Mouse (Mus musculus) retina, embryonic 14.5 days (tissue): ENCODE results near the gene Utp11.
A peak's percentile ranks its signal among the peaks of the same experiment; 100 is the strongest.
"Not testable (repeated sequence)": the region's sequence is repeated elsewhere in the genome, so short reads cannot be mapped to it uniquely, and the experiment has no call there.

ENCODE experiments used
- DNase-seq: peaks from one replicate; pipeline ENCODE4 v3.0.0-alpha.2; 2015; ENCODE audit warnings: low spot score

Gene Utp11

DNA sequence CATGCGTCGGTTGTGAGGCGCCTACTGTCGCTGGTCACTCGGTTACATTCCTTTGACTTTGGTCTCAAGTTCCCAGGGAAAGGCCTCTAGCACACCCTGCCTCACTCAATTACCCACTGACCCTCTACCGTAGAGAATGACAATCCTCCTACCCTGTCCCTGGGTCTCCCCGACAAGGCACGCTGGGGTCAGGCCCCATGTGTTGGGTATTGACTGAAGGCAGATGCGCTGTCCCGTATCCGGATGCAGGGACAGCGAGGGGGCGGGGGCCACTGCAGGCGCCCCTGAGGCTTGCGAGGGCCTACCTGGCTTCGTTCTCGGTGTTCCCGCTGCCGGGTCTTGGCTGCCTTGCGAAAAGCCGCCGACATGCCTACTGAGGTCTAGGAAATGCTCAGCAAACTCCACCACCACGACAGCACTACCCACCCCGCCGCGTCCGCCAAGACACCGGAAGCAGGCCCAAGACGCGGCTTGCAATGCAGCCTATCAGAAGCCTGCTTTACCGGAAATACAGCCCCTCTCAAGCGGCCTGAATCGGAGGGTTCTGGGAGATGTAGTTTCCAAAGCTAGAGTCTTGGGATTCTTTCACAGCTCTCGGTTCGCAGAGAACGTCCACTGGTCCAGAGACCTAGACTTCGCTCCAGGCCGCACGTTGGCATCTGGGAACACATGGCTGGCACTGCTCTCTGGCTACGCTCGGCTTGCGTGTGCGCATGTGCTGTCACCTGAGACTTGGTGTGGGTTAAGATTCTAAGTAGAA is at the start of gene Utp11:
Gene Utp11 (minus strand): TSS at position 466 of the 760 bp plus-strand sequence.
- DNase-seq, result peak; percentile 92

DNA sequence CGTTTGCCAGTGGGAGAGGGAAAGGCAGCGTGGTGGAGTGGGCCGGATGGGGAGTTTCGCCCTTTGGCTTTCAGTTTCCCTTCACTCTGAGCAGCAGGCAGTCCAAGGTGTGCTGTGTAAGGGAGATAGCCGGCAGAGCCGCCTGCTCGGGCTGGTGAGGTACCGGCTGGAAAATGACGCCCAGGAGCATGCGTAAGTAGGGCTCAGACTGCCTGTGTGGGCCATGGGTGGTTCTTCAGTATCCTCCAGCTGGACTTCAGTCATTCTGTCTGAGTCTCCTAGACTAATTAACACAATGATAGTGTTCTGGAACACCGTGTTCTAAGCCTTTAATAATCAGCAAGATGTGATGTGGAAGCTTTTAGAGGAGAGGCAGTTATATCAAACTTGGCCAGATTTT is 49.4 kb upstream of the Utp11 start:
- no peak for DNase-seq

- DNase-seq, result peak; percentile 78
Measured at GRCm38 (mm10) chr4:124741376-124742343, 48.3 kb upstream of the Utp11 start, which contains the start of gene Inpp5b. TSS of gene Inpp5b (plus strand) at chr4:124741850.

DNA sequence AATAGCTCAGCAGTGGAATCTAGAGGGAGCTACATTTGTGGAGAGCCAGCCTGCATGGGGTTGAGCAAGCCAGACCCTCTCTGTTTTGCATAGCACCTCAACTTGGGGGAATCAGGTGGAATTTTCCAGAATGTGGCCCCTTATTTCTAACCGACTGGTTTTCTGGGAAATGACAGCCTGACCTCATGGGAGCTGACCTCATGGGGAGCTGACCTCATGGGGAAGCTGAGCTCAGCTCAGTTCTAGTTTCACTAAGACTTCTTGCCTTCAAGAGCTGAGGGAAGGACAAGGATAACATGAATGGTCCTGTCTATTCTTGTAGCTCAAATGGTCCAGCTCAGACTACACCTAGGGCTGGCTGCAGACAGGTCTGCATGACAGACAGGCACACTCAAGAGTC is 45.4 kb upstream of the Utp11 start:
- no peak for DNase-seq

DNA sequence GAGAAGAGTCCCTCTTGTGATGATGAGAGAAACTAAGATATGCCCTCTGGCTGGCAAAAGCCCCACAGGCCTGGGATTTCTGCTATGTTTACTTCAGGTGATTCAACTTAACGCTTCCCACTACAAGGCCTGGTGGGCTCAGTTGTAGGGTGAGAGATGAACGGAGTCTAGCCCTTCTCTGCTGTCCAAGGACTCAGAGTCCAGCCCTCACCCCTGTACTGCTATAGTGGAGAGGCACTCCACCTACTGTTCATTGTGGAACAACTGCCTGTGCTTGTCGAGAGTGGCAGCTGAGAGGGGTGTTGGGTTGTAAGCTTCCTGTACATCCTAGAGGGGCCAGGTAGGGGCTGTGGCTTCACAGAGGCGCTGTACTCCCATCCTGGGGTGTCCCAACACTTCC is 44.6 kb upstream of the Utp11 start:
- DNase-seq, result no peak

GRCm38 (mm10) chr4:124737486-124737885 is 44.1 kb upstream of the Utp11 start:
- DNase-seq, result no peak

DNA sequence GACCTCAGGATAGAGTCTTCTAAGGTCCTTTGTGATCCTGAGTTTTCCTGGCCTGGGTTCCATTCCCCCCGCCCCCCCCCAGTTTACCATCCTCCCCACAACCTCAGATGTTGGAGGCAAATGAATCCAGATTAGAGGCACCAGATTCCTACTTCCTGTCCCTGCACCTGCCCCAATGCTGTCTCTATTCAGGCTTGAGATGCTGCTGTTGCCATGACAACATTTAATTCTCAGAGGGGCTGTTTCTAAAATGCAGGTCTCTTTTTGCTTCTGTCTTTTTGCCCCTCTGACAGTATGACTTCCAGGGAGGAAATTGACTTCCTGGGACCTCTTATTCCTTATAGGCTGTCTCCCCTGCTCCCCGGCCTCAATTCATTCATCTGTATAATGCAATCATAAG is 43.6 kb upstream of the Utp11 start:
- DNase-seq, result peak; percentile 16

DNA sequence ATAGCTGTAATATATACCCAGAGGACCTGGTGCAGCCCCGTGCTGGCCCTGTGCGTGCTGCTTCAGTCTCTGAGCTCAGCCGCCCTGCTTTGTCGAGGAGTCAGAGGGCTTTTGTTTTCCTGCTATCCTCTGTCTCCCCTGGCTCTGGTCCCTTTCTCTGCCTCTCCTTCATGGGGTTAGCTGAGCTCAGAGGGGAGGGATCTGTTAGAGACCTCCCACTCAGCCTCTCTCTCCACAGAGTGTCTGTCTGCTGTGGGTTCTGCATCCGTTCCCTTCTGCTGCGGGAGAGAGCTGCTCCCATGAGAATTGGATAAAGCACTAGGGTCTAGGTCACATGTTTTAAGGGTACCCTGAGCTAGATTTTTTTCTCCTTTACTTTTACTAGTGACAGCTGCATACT is 32.7 kb upstream of the Utp11 start:
- DNase-seq, result no peak

- no peak for DNase-seq
Measured at GRCm38 (mm10) chr4:124719101-124719500, 25.7 kb upstream of the Utp11 start.

DNA sequence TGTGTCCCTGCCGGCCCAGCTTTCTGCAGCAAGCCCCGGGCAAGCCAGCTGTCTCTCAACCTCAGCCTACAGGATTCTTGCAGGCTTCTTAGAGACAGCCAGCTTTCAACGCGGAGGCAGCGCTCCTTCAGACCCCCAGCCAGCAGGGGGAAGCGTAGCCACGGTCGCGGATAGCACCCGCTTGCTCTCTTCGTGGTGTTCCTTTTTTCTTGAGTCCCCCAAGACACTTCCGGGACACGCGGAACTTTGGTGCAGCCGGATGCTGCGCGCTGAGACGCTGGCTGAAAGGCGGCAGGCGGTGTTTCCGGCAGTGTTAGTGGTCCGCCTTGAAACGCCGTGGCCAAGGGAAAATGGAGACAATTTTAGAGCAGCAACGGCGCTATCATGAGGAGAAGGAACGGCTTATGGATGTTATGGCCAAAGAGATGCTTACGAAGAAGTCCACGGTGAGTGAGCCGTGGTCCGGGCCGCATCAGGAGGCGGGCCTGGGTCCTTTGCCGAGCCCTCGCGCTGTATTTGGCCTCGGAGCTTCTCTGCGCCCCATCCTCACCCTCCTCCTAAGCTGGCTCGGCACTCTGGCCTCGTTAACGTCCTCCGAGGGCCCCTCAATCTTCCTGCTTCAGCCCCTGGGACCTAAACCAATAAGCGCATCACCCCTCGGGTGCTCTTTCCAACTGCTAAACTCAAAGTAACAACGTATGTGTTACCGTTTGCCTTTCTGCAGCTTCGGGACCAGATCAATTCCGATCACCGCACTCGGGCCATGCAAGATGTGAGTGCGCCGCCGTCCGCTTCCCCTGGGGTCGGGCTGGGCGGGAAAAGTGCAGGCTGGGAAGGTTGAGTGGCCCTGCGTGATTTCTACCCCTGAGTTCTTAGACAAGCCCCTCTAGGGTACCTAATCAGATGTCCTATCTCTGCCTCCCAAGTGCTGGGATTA is 21.4 kb upstream of the Utp11 start, which contains the start of gene Sf3a3:
Gene Sf3a3 (plus strand): TSS at position 232 of the 937 bp plus-strand sequence.
- DNase-seq, result peak; percentile 99

DNA sequence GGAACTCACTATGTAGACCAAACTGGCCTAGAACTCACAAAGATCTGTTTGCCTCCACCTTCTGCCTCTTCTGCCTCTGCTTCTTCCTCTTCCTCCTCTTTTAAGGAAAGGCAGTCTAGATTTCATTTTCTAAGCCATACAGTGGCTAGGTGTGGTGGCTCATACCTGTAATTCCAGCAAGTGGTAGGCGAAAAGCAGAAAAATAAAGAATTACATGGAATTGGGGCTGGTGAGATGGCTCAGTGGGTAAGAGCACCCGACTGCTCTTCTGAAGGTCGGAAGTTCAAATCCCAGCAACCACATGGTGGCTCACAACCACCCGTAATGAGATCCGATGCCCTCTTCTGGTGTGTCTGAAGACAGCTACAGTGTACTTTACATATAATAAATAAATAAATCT is 20.4 kb upstream of the Utp11 start:
- not testable (repeated sequence) for DNase-seq

- DNase-seq, result no peak
Measured at GRCm38 (mm10) chr4:124712618-124713017, 19.2 kb upstream of the Utp11 start.

GRCm38 (mm10) chr4:124710776-124711291 is 17.4 kb upstream of the Utp11 start:
- peak; percentile 76 for DNase-seq

DNA sequence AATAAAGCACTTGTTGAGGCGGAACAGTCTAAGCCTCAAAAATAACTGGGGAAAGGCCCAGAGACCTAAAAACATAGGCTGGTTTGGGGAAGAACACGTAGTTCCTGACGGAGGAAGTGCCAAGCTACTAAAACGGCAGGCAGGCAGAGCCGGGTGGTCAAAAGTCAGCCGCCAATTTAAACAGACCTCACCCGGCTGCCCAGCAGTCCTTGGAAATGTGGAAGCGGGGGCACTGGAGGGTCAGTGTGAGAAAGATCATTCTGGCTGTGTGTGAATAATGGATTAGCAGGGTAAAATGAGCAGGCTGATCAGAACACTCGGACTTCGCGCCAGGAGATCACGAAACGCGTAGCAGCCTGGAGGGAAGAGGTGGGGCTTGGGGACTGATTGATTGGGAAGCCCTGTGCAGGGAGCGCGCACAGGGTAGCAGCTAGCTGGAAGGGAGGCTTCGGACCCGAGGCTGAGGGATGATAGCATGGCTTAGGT is 16.6 kb upstream of the Utp11 start:
- no peak for DNase-seq

DNA sequence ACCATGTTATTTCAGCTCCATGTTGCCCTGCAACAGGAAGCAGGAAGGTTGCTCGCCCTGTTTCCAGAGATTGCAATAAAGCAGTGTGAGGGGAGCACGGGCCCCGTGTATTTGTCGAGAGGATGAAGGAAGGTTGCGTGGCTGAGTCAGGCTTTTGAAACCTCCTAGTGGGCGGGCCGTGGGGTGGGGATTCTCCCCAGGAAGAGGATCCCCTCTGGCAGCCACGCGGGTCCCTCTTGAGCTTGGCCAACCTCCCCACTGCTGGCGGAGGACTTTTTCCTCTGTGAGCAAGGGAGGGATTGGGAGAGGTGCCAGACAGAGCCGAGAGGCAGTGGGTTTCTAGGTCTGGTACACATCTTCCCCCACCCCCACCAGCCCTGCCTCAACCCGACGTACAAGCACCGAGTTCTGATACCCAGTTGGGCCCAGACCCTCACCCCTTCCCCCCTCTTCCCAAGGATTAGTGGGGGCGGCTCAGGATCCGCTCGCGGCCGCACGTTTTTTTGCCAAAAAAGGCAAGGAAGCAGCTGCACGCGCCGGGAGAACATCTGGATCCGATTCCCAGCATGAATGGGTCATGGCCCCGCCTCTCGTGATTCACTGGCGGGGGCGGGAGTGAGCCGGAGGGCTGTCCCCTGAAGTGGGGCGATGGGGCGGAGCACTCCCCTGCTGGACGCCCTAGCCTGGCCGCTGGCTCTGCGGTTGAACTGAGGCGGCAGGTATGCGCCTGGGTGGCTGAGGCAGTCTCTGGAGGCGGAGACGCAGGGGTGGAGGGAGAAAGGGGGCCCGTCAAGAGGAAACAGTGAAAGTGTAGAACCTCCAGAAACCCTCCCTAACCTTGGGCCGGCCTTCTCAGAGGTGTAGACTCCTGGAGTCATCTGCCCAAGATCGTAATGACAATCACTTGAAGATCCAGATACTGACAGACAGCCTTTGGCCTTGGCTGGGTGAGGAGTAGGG is 15.4 kb upstream of the Utp11 start:
- peak; percentile 65 for DNase-seq

DNA sequence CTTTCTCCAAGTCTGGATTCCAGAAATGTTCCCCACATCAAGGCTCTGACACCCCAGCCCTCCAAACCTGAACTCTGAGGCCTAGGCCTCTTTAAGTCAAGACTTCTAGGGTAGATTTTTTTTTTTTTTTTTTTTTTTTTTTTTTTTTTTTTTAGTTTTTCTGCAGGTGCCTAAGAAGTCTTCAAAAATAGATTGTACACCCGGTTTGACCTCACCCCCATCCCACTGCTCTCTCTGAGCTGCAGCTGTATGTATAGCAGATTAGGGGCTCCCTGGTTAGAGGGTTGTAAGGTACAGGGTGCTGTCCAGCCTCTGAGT is 14.8 kb upstream of the Utp11 start:
- DNase-seq, result not testable (repeated sequence)

DNA sequence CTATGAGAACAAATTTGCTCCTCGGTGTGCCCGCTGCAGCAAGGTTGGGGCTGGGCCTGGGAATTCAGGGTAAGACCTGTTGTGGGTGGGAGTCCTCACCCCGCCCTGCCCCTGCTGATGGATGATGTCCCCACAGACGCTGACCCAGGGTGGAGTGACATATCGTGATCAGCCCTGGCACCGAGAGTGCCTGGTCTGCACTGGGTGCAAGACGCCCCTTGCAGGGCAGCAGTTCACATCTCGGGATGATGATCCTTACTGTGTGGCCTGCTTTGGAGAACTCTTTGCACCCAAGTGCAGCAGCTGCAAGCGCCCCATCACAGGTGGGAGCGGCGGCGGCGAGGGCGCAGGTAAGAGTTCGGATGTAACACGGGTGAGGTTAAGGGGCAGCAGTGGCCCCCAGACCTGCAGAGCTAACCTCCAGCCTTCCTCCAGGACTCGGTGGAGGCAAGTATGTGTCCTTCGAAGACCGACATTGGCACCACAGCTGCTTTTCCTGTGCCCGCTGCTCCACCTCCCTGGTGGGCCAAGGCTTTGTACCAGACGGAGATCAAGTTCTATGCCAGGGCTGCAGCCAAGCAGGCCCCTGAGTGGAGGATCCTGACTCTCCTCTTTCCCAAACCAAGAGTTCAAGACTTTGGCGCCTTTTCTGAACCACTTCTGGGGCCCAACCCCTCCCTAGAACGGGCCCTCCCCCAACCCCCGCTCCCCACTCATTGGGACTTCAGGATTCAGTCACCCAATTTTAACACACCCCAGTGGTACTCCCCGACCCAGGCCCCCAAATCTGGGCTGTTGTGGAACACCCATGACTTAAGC is 14.2 kb upstream of the Utp11 start:
- not testable (repeated sequence) for DNase-seq

- DNase-seq, result no peak
Measured at GRCm38 (mm10) chr4:124705661-124706269, 12.4 kb upstream of the Utp11 start.
